Mouse (Mus musculus) cerebellum, adult 11 months (tissue): ENCODE results near the gene Kcnq1.

Experiments used
- DNase-seq: peaks from one replicate; pipeline ENCODE4 v3.0.0; 2022

Gene Kcnq1

GRCm38 (mm10) chr7:143139932-143140331 lies 33.8 kb downstream of the Kcnq1 start:
- no peak for DNase-seq

- no peak for DNase-seq
Measured at GRCm38 (mm10) chr7:143142680-143143079, 36.5 kb downstream of the Kcnq1 start.

- DNase-seq, result no peak
Measured at GRCm38 (mm10) chr7:143147015-143147414, 40.9 kb downstream of the Kcnq1 start.

GRCm38 (mm10) chr7:143151171-143151570 lies 45.0 kb downstream of the Kcnq1 start:
- DNase-seq, result no peak

GRCm38 (mm10) chr7:143152350-143152749 lies 46.2 kb downstream of the Kcnq1 start:
- DNase-seq, result no peak

- peak; percentile 69 for DNase-seq
Measured at GRCm38 (mm10) chr7:143153915-143154373, 47.8 kb downstream of the Kcnq1 start.

GRCm38 (mm10) chr7:143154458-143154871 lies 48.3 kb downstream of the Kcnq1 start:
- DNase-seq, result no peak

- no peak for DNase-seq
Measured at GRCm38 (mm10) chr7:143155257-143155656, 49.1 kb downstream of the Kcnq1 start.

- DNase-seq, result no peak
Measured at GRCm38 (mm10) chr7:143158690-143159425, 52.7 kb downstream of the Kcnq1 start.

- DNase-seq, result no peak
Measured at GRCm38 (mm10) chr7:143159446-143159845, 53.3 kb downstream of the Kcnq1 start.

- DNase-seq, result no peak
Measured at GRCm38 (mm10) chr7:143160057-143160456, 53.9 kb downstream of the Kcnq1 start.

GRCm38 (mm10) chr7:143162051-143162450 lies 55.9 kb downstream of the Kcnq1 start:
- no peak for DNase-seq

- no peak for DNase-seq
Measured at GRCm38 (mm10) chr7:143164074-143164473, 57.9 kb downstream of the Kcnq1 start.

- DNase-seq, result no peak
Measured at GRCm38 (mm10) chr7:143165687-143166265, 59.6 kb downstream of the Kcnq1 start.

GRCm38 (mm10) chr7:143167275-143167674 lies 61.1 kb downstream of the Kcnq1 start:
- DNase-seq, result no peak

- no peak for DNase-seq
Measured at GRCm38 (mm10) chr7:143169371-143169770, 63.2 kb downstream of the Kcnq1 start.

GRCm38 (mm10) chr7:143172914-143173547 lies 66.9 kb downstream of the Kcnq1 start:
- no peak for DNase-seq

GRCm38 (mm10) chr7:143174633-143175032 lies 68.5 kb downstream of the Kcnq1 start:
- DNase-seq, result no peak

- DNase-seq, result no peak
Measured at GRCm38 (mm10) chr7:143178831-143179230, 72.7 kb downstream of the Kcnq1 start.

- no peak for DNase-seq
Measured at GRCm38 (mm10) chr7:143180761-143181160, 74.6 kb downstream of the Kcnq1 start.

- no peak for DNase-seq
Measured at GRCm38 (mm10) chr7:143181311-143181710, 75.1 kb downstream of the Kcnq1 start.

GRCm38 (mm10) chr7:143185506-143185905 lies 79.3 kb downstream of the Kcnq1 start:
- no peak for DNase-seq

GRCm38 (mm10) chr7:143186378-143186777 lies 80.2 kb downstream of the Kcnq1 start:
- no peak for DNase-seq

- DNase-seq, result no peak
Measured at GRCm38 (mm10) chr7:143187181-143187580, 81.0 kb downstream of the Kcnq1 start.
